Mouse (Mus musculus) lung, adult 2 months (tissue): ENCODE data around the gene Coil.

Experiments used
- CTCF ChIP-seq: fragments of 200-500 bp; IDR thresholded peaks from 2 replicates; pipeline ENCODE4 v1.5.1; 2011; ENCODE audit warnings: mild to moderate bottlenecking, low read length, control low read depth; ENCODE audit not compliant: insufficient read depth
- POLR2A ChIP-seq: fragments of 200-500 bp; IDR thresholded peaks from 2 replicates; pipeline ENCODE4 v1.6.1; 2011; ENCODE audit warnings: low read depth, mild to moderate bottlenecking, control low read depth, low read length, borderline replicate concordance; ENCODE audit errors: extremely low read depth

- no peak for TF ChIP-seq CTCF
- no peak for TF ChIP-seq POLR2A
Measured at GRCm38 (mm10) chr11:89000527-89000819, 30.4 kb downstream of the Coil start.
